Mouse (Mus musculus) intestine, postnatal 0 days (tissue): Measurements from ENCODE around the gene Cfap57. TPM values are rescaled to one million over a fixed set of nuclear protein-coding genes. Genes with fewer than 3 reads are reported as not detected.
A peak's percentile ranks its signal among the peaks of the same experiment; 100 is the strongest.

Source experiments
- ATAC-seq: fragments of 200-750 bp; cut with Nextera tagmentation; 2 replicates; pipeline ENCODE4 v1.8.0; 2017; ENCODE audit warnings: mild to moderate bottlenecking, moderate TSS enrichment, moderate library complexity
- H3K27ac ChIP-seq: fragments of 300-500 bp; sonication (generic); 2 replicates; pipeline ENCODE4 v1.5.1; 2014; ENCODE audit warnings: mild to moderate bottlenecking, low read depth, low read length, moderate library complexity
- H3K27me3 ChIP-seq: fragments of 300-500 bp; sonication (generic); replicated peaks from 2 replicates; pipeline ENCODE4 v1.6.1; 2014; ENCODE audit warnings: low read length, mixed read lengths; ENCODE audit not compliant: control insufficient read depth, insufficient read depth
- H3K36me3 ChIP-seq: fragments of 300-500 bp; sonication (generic); 2 replicates; pipeline ENCODE4 v1.6.1; 2014; ENCODE audit warnings: mild to moderate bottlenecking, moderate library complexity; ENCODE audit not compliant: control insufficient read depth, insufficient read depth
- H3K4me1 ChIP-seq: fragments of 300-500 bp; sonication (generic); replicated peaks from 2 replicates; pipeline ENCODE4 v1.6.1; 2014; ENCODE audit warnings: antibody characterized with exemption, low read length, mixed read lengths; ENCODE audit not compliant: control insufficient read depth, insufficient read depth
- H3K4me2 ChIP-seq: fragments of 300-500 bp; sonication (generic); replicated peaks from 2 replicates; pipeline ENCODE4 v1.6.1; 2014; ENCODE audit warnings: low read depth, mild to moderate bottlenecking, moderate library complexity
- H3K4me3 ChIP-seq: fragments of 300-500 bp; sonication (generic); 2 replicates; pipeline ENCODE4 v1.5.1; 2014; ENCODE audit warnings: low read depth, low read length
- H3K9ac ChIP-seq: fragments of 300-500 bp; sonication (generic); 2 replicates; pipeline ENCODE4 v1.6.1; 2014; ENCODE audit warnings: mild to moderate bottlenecking, low read depth, low read length
- H3K9me3 ChIP-seq: fragments of 300-500 bp; sonication (generic); 2 replicates; pipeline ENCODE4 v1.6.1; 2016; ENCODE audit warnings: mixed run types; ENCODE audit not compliant: control insufficient read depth
- CTCF ChIP-seq: sonication (generic); IDR thresholded peaks from 2 replicates; pipeline ENCODE4 v1.5.1; 2016; ENCODE audit warnings: low read depth, mild to moderate bottlenecking, control low read depth, antibody characterized with exemption, moderate library complexity
- WGBS: fragments of 180-500 bp; shearing (Covaris S2); extraction: QIAGEN DNeasy Blood & Tissue Kit; methylation state at CpG from one replicate; pipeline ENCODE4 v1.1.7; 2014; 5-methylcytosine and 5-hydroxymethylcytosine counted together
- polyA plus RNA-seq: library from polyadenylated mRNA; unstranded; fragments of >200 nt; fragmentation: Nextera tagmentation; extraction: Ambion mirVana; gene quantifications from 2 replicates; pipeline ENCODE4 v1.2.1, GENCODE M21; 2015

Cfap57 gene
- polyA plus RNA-seq, 1 experiment from 2014 or later, result 0.29 TPM

DNA sequence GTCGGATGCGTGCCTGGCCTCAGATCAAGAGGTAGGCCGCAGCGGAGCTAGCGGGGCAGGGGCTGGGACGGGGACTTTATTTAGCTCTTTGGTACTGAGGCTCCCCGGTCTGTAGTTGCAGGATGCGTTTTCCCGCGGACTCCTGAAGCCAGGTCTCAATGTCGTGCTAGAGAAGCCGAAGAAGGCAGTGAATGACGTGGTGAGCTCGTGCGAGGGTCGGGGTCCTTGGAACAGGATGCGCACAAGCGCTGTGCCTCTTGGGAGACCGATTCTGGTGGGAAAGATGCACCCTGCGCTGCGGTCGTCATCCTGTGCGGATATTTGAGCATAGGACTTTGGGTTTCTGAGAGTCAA is 367 bp upstream of the Cfap57 start:
- no peak; the same call in 1 of the 2 replicates for ATAC-seq
- peaks cover 32% of the 10 kb centered on the region for H3K36me3 ChIP-seq
- peak overlapping the region; percentile 97 for H3K4me2 ChIP-seq
- WGBS, result under 1% methylated on average over 23 of the region's 23 CpGs
- H3K4me1 ChIP-seq, result no peaks in the 10 kb centered on the region
- H3K27ac ChIP-seq, result no peak overlapping the region
- H3K4me3 ChIP-seq, result peak overlapping the region; percentile 76
- H3K9me3 ChIP-seq, result no peaks in the 10 kb centered on the region
- H3K9ac ChIP-seq, result peak overlapping the region; percentile 72
- TF ChIP-seq CTCF, result no peak
- no peaks in the 10 kb centered on the region for H3K27me3 ChIP-seq

DNA sequence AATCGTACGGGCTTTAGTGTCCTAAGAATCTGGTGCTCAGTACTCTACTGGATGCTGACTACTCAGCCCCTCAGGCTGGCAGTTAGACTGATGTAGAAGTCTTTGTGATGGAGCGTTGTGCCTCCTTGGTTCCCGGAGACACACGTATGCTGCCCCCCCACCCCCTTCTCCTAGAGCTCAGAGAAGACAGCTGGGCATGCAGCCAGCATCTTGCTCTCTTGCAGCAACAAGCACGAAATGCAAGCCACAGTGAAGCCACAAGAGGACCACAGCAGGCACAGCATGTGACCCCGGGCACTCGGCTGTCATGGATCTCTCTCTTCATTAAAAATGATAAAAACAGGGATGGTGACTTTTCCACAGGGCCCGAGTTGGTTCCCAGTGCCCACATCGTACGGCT is 5.2 kb downstream of the Cfap57 start:
- no peak overlapping the region for H3K27ac ChIP-seq
- H3K9ac ChIP-seq, result no peak overlapping the region
- no peaks in the 10 kb centered on the region for H3K27me3 ChIP-seq
- ATAC-seq, result no peak
- H3K36me3 ChIP-seq, result no peaks in the 10 kb centered on the region
- no peak for TF ChIP-seq CTCF
- H3K4me1 ChIP-seq, result no peaks in the 10 kb centered on the region
- WGBS, result 84% methylated on average over 11 of the region's 11 CpGs
- no peaks in the 10 kb centered on the region for H3K9me3 ChIP-seq
- no peak overlapping the region for H3K4me3 ChIP-seq
- H3K4me2 ChIP-seq, result no peak overlapping the region

DNA sequence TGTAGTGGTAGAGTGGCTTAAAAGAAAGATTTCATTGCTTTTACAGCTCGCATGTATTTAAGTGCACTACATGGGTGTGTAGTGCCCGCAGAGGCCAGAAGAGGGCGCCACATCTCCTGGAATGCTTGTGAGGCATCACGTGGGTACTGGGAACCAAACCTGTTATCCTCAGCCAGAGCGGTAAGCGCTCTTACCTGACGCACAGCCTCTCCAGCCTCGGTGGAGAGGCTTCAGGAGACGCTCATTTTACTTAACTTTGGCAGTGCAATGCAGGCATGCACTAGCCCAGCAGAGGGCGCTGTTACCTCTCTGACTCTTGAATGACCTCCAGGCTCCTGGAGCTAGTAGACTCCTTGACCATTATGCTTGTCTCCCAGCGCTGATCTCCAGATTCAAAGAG is 8.0 kb downstream of the Cfap57 start:
- H3K36me3 ChIP-seq, result no peaks in the 10 kb centered on the region
- no peak overlapping the region for H3K4me3 ChIP-seq
- 24% methylated on average over 11 of the region's 11 CpGs for WGBS
- no peaks in the 10 kb centered on the region for H3K4me1 ChIP-seq
- no peaks in the 10 kb centered on the region for H3K9me3 ChIP-seq
- H3K27ac ChIP-seq, result no peak overlapping the region
- no peak overlapping the region for H3K4me2 ChIP-seq
- H3K9ac ChIP-seq, result no peak overlapping the region
- TF ChIP-seq CTCF, result peak; percentile 61
- no peaks in the 10 kb centered on the region for H3K27me3 ChIP-seq
- ATAC-seq, result no peak

DNA sequence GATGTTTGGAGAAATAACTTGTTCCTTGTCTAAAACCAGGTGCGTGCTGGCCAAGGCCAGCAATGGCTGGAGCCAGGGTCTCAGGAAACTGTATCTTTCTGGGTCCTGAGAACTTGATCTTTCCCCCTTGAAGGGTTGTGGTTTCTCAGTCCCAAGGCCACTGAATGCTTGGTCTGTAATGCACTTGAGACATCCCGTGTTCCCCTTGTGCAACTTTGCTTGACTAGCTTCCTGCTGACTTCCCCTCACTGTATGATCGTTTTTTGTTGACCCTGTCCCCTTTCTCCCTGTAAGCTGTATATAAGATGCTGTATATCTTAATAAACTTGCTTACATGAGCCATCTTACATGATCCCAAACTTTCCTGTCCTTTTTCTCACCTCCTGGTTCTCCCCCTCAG is 10.7 kb downstream of the Cfap57 start:
- no peaks in the 10 kb centered on the region for H3K36me3 ChIP-seq
- H3K27ac ChIP-seq, result no peak overlapping the region
- H3K4me1 ChIP-seq, result no peaks in the 10 kb centered on the region
- H3K9me3 ChIP-seq, result no peaks in the 10 kb centered on the region
- ATAC-seq, result no peak
- H3K9ac ChIP-seq, result no peak overlapping the region
- TF ChIP-seq CTCF, result no peak
- no peak overlapping the region for H3K4me3 ChIP-seq
- 70% methylated on average over 3 of the region's 3 CpGs for WGBS
- no peaks in the 10 kb centered on the region for H3K27me3 ChIP-seq
- H3K4me2 ChIP-seq, result no peak overlapping the region

DNA sequence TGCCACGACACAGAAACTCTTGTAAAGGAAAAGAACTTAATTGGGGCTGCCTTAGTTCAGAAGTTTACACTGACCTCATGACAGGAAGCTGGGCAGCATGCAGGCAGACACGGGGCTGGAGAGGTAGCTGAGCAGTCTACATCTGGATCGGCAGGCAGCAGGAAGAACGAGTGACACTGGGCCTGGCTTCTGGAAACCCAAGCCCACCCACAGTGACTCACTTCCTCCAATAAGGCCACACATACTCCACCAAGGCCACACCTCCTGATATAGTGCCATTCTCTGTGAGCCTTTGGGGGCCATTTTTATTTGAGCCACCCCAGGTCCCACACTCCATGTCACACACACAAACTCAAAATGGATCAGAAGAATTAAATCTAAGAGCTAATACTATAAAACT is 16.5 kb downstream of the Cfap57 start:
- WGBS, result 43% methylated on average over 4 of the region's 4 CpGs
- H3K27me3 ChIP-seq, result no peaks in the 10 kb centered on the region
- H3K9me3 ChIP-seq, result no peaks in the 10 kb centered on the region
- H3K36me3 ChIP-seq, result no peaks in the 10 kb centered on the region
- H3K27ac ChIP-seq, result no peak overlapping the region
- no peak overlapping the region for H3K4me2 ChIP-seq
- no peaks in the 10 kb centered on the region for H3K4me1 ChIP-seq
- H3K9ac ChIP-seq, result no peak overlapping the region
- ATAC-seq, result no peak
- no peak for TF ChIP-seq CTCF
- no peak overlapping the region for H3K4me3 ChIP-seq

DNA sequence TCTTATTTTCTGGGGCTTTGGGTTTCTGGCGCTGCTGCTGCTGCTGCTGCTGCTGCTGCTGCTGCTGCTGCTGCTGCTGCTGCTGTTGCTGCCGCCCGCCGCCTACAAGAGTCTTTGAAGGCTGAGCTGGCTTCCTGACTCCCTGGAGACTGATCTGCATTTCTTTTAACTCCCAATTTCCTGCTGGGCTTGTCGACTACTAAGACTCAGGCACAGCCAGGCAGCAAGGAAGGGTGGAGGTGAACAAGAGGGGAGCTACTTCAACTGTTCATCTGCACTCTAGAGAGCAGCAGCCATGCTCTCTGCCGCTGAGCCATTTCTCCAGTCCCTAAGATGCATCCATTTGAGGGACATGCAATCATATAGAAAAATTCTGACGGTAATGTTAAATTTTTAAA is 30.8 kb downstream of the Cfap57 start:
- ATAC-seq, result no peak
- Histone ChIP-seq H3K27ac (no peak overlapping the region), H3K36me3 (no peaks in the 10 kb centered on the region), H3K9ac (no peak overlapping the region), H3K27me3 (no peaks in the 10 kb centered on the region), H3K9me3 (no peaks in the 10 kb centered on the region), H3K4me2 (no peak overlapping the region), H3K4me1 (no peaks in the 10 kb centered on the region), H3K4me3 (no peak overlapping the region)
- no peak for TF ChIP-seq CTCF
- WGBS, result 15% methylated on average over 7 of the region's 7 CpGs

DNA sequence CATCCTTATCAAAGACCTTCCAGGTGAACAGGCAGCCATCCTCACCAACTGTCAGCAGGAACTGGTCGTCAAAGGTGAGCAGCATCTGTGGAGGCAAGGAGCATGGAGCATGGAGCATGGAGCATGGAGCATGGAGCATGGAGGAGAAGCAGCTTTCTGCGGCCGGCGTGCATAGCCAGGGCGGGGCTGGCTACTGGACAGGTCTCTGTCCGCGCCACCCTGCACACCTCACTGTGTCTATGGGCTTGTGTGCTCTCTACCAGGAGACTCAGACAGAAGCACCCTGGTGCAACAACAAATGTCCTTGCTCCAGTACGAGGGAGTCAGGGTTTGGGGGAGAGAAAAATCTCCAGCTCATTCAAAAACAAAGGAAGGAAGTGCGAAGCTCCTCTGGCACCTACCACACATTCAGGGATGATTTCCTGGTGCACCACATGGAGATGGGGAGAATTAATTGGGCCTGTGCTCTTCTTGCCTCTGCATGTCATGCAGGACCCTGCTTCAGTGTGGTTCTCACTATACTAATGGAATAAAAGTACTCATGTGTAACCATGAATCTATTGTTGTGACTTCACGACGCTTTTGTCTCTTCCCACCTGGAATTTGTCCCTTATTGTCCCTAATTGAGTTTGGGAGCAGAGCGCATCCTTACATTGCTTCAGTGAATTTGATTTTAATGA is 31.4 kb downstream of the Cfap57 start:
- no peaks in the 10 kb centered on the region for H3K9me3 ChIP-seq
- no peaks in the 10 kb centered on the region for H3K36me3 ChIP-seq
- H3K4me2 ChIP-seq, result no peak overlapping the region
- 64% methylated on average over 12 of the region's 12 CpGs for WGBS
- H3K4me3 ChIP-seq, result no peak overlapping the region
- H3K9ac ChIP-seq, result no peak overlapping the region
- H3K27ac ChIP-seq, result no peak overlapping the region
- H3K27me3 ChIP-seq, result no peaks in the 10 kb centered on the region
- no peaks in the 10 kb centered on the region for H3K4me1 ChIP-seq
- ATAC-seq, result no peak
- no peak for TF ChIP-seq CTCF
